Mouse (Mus musculus): Measurements from ENCODE around the gene Xirp1. TPM values are rescaled to one million over a fixed set of nuclear protein-coding genes. Genes with fewer than 3 reads are reported as not detected.

Xirp1 gene
- polyA plus RNA-seq, 1 experiment from 2014 or later: 0.04 TPM

DNA sequence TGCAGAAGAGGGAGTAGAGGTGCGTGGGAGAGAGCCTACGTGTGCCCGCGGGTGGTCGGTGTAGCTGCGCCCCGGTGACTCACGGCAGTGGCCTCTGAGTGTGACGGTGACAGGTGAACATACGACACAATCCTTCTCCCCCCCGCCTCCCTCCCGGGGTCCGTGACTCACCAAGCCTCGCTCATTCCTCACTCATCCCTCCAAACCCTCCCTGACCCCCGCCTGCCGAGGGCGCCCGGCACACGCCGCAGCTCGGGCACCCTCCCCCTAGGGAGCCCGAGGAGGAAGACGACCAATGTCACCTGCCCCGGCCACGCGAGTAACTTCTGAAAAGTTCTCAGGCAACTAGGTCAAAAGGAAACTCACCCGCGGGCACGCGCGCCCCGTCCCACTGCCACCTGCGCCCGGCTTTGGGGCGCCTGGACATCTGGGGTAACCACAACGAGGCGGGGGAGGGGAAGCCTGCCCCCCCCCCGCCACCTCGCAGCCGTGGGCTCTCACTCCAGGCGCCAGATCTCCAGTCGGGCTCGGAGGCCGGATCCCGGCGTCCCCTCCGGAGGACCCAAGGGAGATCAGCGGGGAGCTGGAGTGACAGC is 40.3 kb downstream of the Xirp1 start:
- no peaks in the 10 kb centered on the region for H3K9me3 ChIP-seq
- peaks cover 32% of the 10 kb centered on the region for H3K27me3 ChIP-seq
- no peaks in the 10 kb centered on the region for H3K36me3 ChIP-seq (replicated peaks)
- peak overlapping the region; percentile 59 for H3K4me3 ChIP-seq (replicated peaks)
- H3K27ac ChIP-seq: no peak overlapping the region
- ATAC-seq (ENCODE audit: low FRiP score): no peak
- H3K4me1 ChIP-seq: peaks cover 54% of the 10 kb centered on the region
- peak overlapping the region; percentile 57 for H3K9ac ChIP-seq
- WGBS: 0% methylated on average over 44 of the region's 48 CpGs
- H3K4me2 ChIP-seq: peak overlapping the region; percentile 87

DNA sequence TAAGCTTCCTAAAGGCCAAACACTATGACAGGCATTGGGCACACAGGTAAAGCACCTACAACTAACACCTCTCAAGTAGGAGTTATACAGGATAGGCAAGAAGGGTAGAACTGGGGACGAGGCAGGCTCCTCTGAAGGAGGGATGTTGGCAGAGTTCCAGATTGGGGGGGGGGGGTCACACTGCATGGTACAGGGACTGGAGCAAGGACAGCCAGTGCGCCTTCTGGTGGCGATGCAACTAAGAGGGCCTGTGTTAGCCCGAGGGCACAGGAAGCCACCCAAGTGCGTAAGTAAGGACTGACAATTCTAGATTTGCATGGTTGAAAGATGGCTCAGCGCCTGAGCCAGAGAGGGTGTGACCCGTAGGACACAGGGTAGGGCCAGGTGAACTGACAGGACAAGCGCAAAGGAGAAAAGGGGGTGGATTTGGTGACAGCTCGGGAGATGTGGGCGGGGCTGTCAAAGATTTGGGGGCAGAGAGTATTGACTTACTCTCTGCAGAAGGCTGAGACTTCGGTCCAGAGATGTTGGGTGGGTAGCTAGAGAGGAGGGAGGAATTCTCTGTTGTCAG is 41.1 kb downstream of the Xirp1 start:
- ATAC-seq (ENCODE audit: low FRiP score): peak; percentile 22
- Histone ChIP-seq H3K9ac (no peak overlapping the region), H3K27ac (0 out of 2 replicates have a peak overlapping the region, but pooled peaks have one; percentile 25), H3K4me1 (peaks cover 61% of the 10 kb centered on the region), H3K36me3 (replicated peaks) (no peaks in the 10 kb centered on the region), H3K4me2 (peak overlapping the region; percentile 87), H3K9me3 (no peaks in the 10 kb centered on the region), H3K4me3 (replicated peaks) (peak overlapping the region; percentile 59), H3K27me3 (peaks cover 32% of the 10 kb centered on the region)
- 4% methylated on average over 11 of the region's 11 CpGs for WGBS

- peak overlapping the region; percentile 79 for H3K27ac ChIP-seq
- 2% methylated on average over 16 of the region's 16 CpGs for WGBS
- H3K36me3 ChIP-seq (replicated peaks): no peaks in the 10 kb centered on the region
- H3K27me3 ChIP-seq: peaks cover 28% of the 10 kb centered on the region
- no peak; the same call in 1 of the 2 replicates for ATAC-seq (ENCODE audit: low FRiP score)
- peak overlapping the region; percentile 52 for H3K9ac ChIP-seq
- H3K4me1 ChIP-seq: peaks cover 65% of the 10 kb centered on the region
- peak overlapping the region; percentile 87 for H3K4me2 ChIP-seq
- no peaks in the 10 kb centered on the region for H3K9me3 ChIP-seq
- peak overlapping the region; percentile 59 for H3K4me3 ChIP-seq (replicated peaks)
Measured at GRCm38 (mm10) chr9:119981183-119982179, 41.9 kb downstream of the Xirp1 start.

- no peak for ATAC-seq (ENCODE audit: low FRiP score)
- H3K27me3 ChIP-seq: peaks cover 28% of the 10 kb centered on the region
- H3K36me3 ChIP-seq (replicated peaks): no peaks in the 10 kb centered on the region
- H3K27ac ChIP-seq: peak overlapping the region; percentile 79
- H3K4me2 ChIP-seq: peak overlapping the region; percentile 87
- H3K9ac ChIP-seq: peak overlapping the region; percentile 52
- H3K4me3 ChIP-seq (replicated peaks): no peak overlapping the region
- peaks cover 65% of the 10 kb centered on the region for H3K4me1 ChIP-seq
- H3K9me3 ChIP-seq: no peaks in the 10 kb centered on the region
- WGBS: 3% methylated on average over 4 of the region's 4 CpGs
Measured at GRCm38 (mm10) chr9:119980770-119981182, 42.6 kb downstream of the Xirp1 start.

DNA sequence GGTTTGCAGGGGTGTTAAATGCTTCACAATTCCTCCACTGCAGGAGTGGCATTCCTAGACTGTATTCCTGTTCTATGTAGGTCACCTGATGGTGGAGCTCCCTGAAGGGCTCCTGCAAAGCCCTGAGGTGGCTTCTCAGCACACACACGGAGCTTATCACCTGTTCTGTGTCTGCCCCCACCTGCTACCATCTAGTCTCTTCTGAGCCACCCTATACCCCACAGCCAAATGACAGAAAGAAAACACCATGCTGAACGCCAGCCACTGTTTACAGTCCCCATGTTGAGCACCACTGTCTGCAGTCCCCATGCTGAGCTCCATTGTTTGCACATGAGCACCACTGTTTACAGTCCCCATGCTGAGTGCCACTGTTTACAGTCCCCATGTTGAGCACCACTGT is 43.6 kb downstream of the Xirp1 start:
- Histone ChIP-seq H3K4me1 (peaks cover 65% of the 10 kb centered on the region), H3K9me3 (no peaks in the 10 kb centered on the region), H3K36me3 (replicated peaks) (no peaks in the 10 kb centered on the region), H3K4me3 (replicated peaks) (no peak overlapping the region), H3K27me3 (peaks cover 27% of the 10 kb centered on the region), H3K9ac (no peak overlapping the region), H3K27ac (no peak overlapping the region), H3K4me2 (no peak overlapping the region)
- 43% methylated on average over 2 of the region's 2 CpGs for WGBS
- no peak for ATAC-seq (ENCODE audit: low FRiP score)

- ATAC-seq (ENCODE audit: low FRiP score): no peak
- 89% methylated on average over 6 of the region's 6 CpGs for WGBS
- Histone ChIP-seq H3K4me1 (peaks cover 57% of the 10 kb centered on the region), H3K4me3 (replicated peaks) (no peak overlapping the region), H3K9ac (no peak overlapping the region), H3K27ac (no peak overlapping the region), H3K9me3 (no peaks in the 10 kb centered on the region), H3K36me3 (replicated peaks) (no peaks in the 10 kb centered on the region), H3K4me2 (no peak overlapping the region), H3K27me3 (peaks cover 18% of the 10 kb centered on the region)
Measured at GRCm38 (mm10) chr9:119978811-119979441, 44.5 kb downstream of the Xirp1 start.

DNA sequence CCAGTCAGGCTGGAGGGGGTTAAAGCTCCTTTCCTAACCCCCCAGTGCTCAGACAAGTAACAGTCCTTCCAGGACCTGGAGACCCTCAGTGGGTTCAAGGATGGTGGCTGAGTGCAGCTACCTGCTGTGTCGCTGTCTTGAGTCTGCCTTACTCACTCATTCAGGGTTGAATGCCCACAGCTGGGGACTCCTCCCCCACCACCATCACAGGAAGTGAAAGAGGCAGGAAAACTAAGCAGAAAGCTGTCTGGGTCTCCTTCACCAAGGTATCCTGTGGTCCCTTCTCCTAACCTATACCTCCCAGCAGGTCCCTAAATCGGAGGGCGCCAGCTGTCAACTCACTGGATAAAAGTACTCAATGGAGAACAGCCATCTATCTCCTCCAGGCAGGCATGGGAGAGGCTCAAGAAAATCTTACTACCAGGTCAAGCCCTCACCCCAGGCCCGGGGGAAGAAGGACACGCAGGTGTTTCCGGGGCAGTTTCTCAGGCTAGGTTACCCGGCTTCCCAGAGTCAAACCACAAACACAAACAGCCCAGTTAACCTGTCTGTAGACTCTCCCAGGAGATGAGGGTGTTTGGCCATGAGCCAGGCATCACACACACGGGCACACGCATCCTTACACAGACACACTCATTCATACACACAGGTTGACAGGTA is 45.1 kb downstream of the Xirp1 start:
- Histone ChIP-seq H3K4me3 (replicated peaks) (no peak overlapping the region), H3K27me3 (peaks cover 12% of the 10 kb centered on the region), H3K36me3 (replicated peaks) (no peaks in the 10 kb centered on the region), H3K9me3 (no peaks in the 10 kb centered on the region), H3K27ac (no peak overlapping the region), H3K9ac (no peak overlapping the region), H3K4me1 (peaks cover 51% of the 10 kb centered on the region), H3K4me2 (no peak overlapping the region; the same call in 1 of the 2 replicates)
- WGBS: 52% methylated on average over 9 of the region's 9 CpGs
- ATAC-seq (ENCODE audit: low FRiP score): no peak

GRCm38 (mm10) chr9:119977557-119978060 is 45.8 kb downstream of the Xirp1 start:
- 47% methylated on average over 5 of the region's 5 CpGs for WGBS
- Histone ChIP-seq H3K9me3 (no peaks in the 10 kb centered on the region), H3K36me3 (replicated peaks) (0 out of 2 replicates have a peak, but pooled peaks cover 4% of the 10 kb centered on the region), H3K4me1 (peaks cover 44% of the 10 kb centered on the region), H3K27me3 (peaks cover 5% of the 10 kb centered on the region), H3K4me2 (no peak overlapping the region), H3K4me3 (replicated peaks) (no peak overlapping the region), H3K27ac (no peak overlapping the region), H3K9ac (no peak overlapping the region)
- no peak for ATAC-seq (ENCODE audit: low FRiP score)

DNA sequence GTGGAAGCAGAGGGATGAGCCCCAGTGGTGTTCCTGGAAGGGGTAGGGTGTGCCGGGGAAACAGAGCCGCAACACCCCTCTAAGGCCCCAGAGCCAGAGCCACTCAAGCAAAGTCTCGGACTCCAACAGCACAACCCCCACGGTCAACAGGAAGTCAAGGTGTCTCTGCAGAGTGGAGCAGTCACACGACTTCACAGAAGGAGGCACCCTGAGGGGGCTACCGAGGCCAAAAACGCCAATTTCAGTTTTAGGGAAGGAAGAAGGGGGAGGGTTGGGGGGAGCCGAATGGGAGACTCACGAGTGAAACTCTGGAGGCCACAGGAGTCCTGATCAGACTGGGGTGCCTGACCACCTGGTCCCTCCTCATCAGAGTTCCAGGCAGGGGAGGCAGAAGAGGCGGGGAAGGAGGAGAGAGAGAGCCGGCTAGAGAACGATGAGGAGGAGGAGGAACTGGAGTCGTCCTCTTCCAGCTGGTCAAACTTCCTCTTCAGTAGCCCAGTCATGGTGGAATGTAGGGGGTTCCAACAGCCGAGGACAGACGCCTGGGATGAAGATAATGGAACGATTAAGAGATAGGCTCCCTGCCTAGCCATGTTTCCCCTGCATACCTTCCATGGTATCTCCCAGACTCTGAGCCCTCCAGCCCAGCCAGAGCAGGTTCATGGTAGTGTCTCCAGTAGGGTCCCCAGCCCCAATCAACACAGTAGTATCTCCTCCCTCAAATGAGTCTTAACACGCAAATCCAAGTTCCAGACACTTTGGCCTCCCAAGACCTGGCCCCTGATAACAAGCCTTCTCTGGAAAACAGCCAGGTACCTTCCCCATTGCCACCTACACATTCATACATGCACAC is 46.5 kb downstream of the Xirp1 start:
- H3K27ac ChIP-seq: no peak overlapping the region
- H3K4me2 ChIP-seq: no peak overlapping the region
- 70% methylated on average over 17 of the region's 17 CpGs for WGBS
- H3K4me3 ChIP-seq (replicated peaks): no peak overlapping the region
- no peaks in the 10 kb centered on the region for H3K9me3 ChIP-seq
- H3K36me3 ChIP-seq (replicated peaks): 0 out of 2 replicates have a peak, but pooled peaks cover 4% of the 10 kb centered on the region
- H3K9ac ChIP-seq: no peak overlapping the region
- no peaks in the 10 kb centered on the region for H3K27me3 ChIP-seq
- ATAC-seq (ENCODE audit: low FRiP score): no peak
- peaks cover 37% of the 10 kb centered on the region for H3K4me1 ChIP-seq

DNA sequence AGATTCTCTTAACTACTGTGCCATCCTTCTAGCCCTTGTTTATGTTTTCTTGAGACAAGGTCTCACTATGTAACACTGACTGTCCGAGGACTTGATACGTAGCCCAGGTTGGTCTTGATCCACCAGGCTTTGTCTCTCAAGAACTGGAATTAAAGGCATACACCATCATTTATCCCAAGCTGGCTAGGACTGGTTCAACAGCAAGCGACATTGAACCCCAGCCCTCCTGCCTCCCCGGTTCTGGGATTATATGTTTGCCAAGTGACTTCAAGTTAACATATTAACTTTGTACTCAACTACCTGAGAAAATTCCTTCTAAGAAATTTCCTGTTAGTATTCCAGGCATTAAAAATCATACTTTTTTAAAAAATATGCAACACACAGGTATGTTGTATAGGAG is 48.1 kb downstream of the Xirp1 start:
- 97% methylated on average over 4 of the region's 4 CpGs for WGBS
- Histone ChIP-seq H3K9me3 (no peaks in the 10 kb centered on the region), H3K4me1 (peaks cover 28% of the 10 kb centered on the region), H3K36me3 (replicated peaks) (0 out of 2 replicates have a peak, but pooled peaks cover 4% of the 10 kb centered on the region), H3K27me3 (no peaks in the 10 kb centered on the region), H3K4me3 (replicated peaks) (no peak overlapping the region), H3K9ac (no peak overlapping the region), H3K4me2 (no peak overlapping the region), H3K27ac (no peak overlapping the region)
- no peak for ATAC-seq (ENCODE audit: low FRiP score)

- 0 out of 2 replicates have a peak, but pooled peaks cover 4% of the 10 kb centered on the region for H3K36me3 ChIP-seq (replicated peaks)
- 88% methylated on average over 5 of the region's 5 CpGs for WGBS
- ATAC-seq (ENCODE audit: low FRiP score): no peak
- H3K27me3 ChIP-seq: no peaks in the 10 kb centered on the region
- H3K4me1 ChIP-seq: peaks cover 23% of the 10 kb centered on the region
- no peak overlapping the region for H3K9ac ChIP-seq
- no peak overlapping the region for H3K4me2 ChIP-seq
- no peak overlapping the region for H3K4me3 ChIP-seq (replicated peaks)
- no peak overlapping the region for H3K27ac ChIP-seq
- H3K9me3 ChIP-seq: no peaks in the 10 kb centered on the region
Measured at GRCm38 (mm10) chr9:119974609-119975008, 48.8 kb downstream of the Xirp1 start.
